Mouse (Mus musculus) MEL-GATA-1-ER (cell line): ENCODE data around the gene Wasf2.
A peak's percentile ranks its signal among the peaks of the same experiment; 100 is the strongest.
"Not testable (repeated sequence)": the region's sequence is repeated elsewhere in the genome, so short reads cannot be mapped to it uniquely, and the experiment has no call there.

ENCODE experiments used
- DNase-seq: peaks from one replicate; pipeline ENCODE4 v3.0.0-alpha.2; 2012; ENCODE audit warnings: low read depth; ENCODE audit errors: extremely low read depth

The Wasf2 gene

GRCm38 (mm10) chr4:133096671-133097070 lies 33.6 kb upstream of the Wasf2 start:
- DNase-seq: not testable (repeated sequence)

DNA sequence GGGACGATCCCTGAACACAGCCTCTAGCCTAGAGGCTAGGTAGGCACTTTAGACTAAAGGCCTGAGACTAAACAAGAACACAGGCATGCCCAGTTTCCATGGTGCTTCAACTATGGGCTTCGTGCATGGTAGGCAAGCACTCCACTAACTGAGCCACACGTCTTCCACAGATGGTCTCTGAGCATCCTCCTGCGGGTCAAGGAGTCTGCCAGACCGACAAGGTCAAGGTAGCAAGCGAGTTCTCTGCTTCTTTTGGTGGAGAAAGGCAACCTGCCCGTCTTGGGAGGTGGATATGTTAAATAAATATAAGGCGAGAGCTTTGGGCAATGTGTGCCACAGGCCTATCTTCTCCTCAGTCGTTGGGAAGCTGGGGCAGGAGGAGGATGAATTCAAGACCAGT lies 28.6 kb upstream of the Wasf2 start:
- DNase-seq: no peak

GRCm38 (mm10) chr4:133103525-133104193 lies 26.6 kb upstream of the Wasf2 start:
- no peak for DNase-seq

GRCm38 (mm10) chr4:133104194-133104569 lies 26.1 kb upstream of the Wasf2 start:
- DNase-seq: no peak

GRCm38 (mm10) chr4:133106691-133107090 lies 23.6 kb upstream of the Wasf2 start:
- DNase-seq: no peak

GRCm38 (mm10) chr4:133107788-133108281 lies 22.5 kb upstream of the Wasf2 start:
- DNase-seq: peak; percentile 55

- no peak for DNase-seq
These were observed 21.6 kb upstream of the Wasf2 start for GRCm38 (mm10) chr4:133108481-133109334.

DNA sequence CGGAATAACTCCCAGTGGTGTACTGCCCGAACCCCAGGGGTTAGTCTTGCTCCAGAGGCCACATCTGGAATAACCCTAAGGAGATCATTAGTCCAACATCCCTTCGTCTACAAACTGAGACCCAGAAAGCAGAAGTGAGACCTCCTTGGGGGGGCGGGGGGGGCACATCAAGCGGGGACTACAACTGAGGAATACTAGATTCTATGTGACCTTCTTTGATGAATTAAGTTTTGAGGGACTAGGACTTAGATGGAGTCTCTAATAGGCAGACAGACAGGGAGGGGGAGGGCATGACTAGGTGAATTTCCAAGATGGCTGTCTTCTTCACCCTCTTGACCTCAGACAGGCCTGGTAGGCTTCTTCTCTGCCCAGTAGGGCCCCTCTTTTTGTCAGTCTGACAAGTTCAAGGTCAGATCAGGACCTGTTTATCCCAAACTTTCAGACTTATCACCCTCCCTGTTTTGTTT lies 20.9 kb upstream of the Wasf2 start:
- no peak for DNase-seq

DNA sequence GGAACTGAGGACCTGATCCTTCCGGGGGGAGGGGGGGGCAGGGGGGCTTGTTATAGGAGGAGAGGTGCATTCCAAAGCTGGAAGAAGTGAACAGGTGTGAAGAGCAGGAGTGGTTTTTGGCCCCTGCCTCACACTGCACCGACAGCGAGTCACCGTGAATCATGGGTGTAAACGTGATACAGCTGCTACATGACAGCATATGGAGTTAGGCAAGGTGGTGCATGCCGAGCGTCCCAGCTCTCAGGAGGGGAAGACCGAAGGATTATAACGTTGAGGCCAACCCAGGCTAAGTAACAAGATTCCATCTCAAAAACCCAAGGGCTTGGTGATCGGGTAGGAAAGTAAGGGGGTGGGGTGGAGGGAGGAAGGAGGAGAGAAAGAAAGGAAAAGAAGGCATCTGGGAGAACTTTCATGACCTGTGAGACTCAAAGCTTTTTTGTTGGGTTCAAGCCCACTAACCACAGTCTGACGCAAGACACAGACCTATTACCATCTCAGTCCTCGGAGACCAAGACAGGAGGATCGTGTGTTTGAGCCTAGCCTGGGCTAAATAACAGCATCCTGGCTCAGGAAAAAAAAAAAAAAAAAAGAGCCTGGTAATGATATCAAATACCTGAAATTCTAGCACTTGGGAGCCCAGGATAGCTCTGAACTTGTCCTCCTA lies 18.0 kb upstream of the Wasf2 start:
- no peak for DNase-seq

GRCm38 (mm10) chr4:133113351-133113882 lies 16.9 kb upstream of the Wasf2 start:
- DNase-seq: no peak

GRCm38 (mm10) chr4:133114762-133115161 lies 15.5 kb upstream of the Wasf2 start:
- DNase-seq: no peak

GRCm38 (mm10) chr4:133115721-133116429 lies 14.4 kb upstream of the Wasf2 start:
- DNase-seq: no peak

DNA sequence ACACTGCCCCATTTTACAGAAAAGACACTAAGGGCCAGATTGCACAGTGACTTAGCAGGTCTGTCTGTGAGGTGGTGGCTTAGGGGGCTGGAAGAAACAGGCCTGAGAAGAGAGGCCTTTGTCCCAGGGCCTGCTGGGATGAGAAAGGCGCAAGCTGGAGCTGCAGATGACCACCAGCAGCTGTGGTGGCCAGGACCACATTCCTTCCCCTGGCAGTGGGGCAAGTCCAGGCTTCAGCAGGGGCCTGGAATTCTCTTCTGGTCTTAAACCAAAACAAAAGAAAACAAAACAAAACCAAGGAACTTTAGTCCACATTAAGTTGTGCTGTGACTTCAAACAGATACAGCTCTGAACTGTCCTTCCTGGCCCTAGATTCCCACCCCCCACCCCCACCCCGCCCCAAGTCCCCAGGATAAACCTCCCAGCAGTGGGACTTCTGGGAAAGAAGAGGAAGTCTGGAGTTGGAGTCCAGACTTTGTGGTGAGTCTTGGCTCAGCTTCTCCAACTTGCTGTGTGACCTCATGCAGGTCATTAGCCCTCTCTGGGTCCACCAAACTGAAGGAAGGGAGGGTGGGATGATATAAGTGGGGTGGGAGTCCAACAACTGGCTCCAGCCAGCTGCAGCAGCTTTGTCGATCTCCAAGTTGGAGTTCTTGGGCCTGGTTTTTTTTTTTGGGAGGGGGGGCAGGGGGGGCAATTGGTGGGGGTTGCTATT lies 13.4 kb upstream of the Wasf2 start:
- DNase-seq: no peak

DNA sequence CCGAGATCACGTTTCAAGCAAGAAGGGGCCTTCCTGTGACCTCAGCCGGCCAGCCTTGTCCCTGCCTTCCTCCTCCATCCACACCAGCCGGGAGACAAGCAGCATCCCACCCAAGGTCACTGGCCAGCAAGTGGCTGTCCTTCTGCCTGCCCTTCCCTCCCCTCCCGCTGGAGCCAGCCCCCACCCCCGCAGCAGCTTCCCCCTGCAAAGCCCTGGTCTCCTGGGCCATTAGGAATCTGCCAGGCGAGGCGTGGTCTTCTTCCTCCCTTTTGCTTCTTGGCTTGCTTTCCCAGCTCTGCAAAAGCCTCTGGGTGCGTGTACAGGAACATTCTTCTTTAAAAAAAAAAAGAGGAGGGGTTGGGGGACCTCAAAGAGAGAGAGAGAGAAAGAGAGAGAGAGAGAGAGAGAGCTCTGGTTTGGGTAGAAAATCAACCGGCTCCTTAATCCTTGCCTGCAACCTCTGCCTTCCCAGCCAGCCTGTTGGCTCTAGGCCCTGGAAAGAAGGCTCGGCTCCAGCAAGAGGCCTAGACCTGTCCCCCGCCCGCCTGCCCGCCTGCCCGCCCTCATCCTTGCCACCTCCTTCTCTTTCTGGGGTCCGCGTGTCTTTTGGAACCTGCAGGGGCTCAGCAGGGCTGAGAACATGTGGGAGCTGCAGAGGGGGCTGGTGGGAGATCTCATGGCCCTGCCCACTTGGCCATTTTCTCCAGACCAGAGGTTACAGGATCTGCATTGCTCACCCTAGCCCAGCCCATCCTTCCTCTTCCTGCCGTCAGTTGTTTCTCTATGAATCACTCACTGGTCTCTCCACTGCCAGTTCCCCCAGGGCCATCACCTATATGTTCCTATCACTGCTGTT lies 12.5 kb upstream of the Wasf2 start:
- DNase-seq: no peak

GRCm38 (mm10) chr4:133118775-133119375 lies 11.4 kb upstream of the Wasf2 start:
- DNase-seq: no peak

DNA sequence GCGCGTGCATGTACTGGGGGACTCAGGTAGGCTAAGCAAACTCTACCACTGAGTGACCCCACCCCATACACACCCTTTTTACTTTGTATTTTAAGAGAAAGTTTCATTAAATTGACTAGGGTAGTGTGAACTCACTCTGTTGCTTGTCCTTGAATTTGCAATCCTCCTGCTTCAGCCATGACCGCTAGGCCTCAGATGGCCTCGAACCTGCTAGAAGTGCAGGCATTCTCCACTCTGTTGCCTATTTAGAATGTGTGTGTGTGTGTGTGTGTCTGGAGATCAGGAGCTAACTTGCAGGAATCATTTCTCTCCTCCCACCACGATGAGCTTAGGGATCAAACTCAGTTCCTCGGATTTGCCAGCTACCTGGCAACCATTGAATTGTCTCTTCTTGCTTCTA lies 10.7 kb upstream of the Wasf2 start:
- DNase-seq: no peak

DNA sequence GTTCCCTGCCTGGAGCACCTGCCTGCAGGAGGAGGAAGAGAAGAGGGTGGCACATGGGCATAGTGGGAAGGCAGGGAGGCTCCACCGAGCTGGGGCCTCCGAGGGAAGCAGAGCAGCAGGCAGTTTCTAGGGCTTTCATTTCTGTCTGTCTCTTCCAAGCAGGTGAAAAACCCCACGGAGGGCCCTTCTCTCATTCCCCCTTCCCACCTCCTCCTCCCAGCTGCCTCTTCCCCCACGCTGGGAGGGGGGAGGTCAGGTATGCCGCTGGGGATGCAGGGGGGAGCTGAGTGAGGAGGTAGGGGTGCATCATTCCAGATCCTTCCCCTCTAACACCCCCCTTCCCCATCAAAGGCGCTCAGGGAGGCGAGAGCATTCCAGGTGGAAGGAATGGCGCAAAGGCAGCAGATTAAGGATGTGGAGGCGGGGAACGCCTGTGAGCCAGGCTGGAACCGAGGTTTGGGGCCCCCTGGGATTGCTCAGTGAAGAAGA lies 9.4 kb upstream of the Wasf2 start:
- no peak for DNase-seq

- no peak for DNase-seq
These were observed 8.9 kb upstream of the Wasf2 start for GRCm38 (mm10) chr4:133121416-133121815.
